Mouse (Mus musculus) midbrain, embryonic 16.5 days (tissue): ENCODE results near the gene Sergef. TPM values are rescaled to one million over a fixed set of nuclear protein-coding genes. Genes with fewer than 3 reads are reported as not detected.

Experiments
- ATAC-seq: fragments of 200-750 bp; cut with Nextera tagmentation; 2 replicates; pipeline ENCODE4 v1.8.0; 2017; ENCODE audit warnings: moderate TSS enrichment
- H3K27ac ChIP-seq: fragments of 300-500 bp; sonication (generic); 2 replicates; pipeline ENCODE4 v1.5.1; 2014; ENCODE audit warnings: mild to moderate bottlenecking, low read length, mixed read lengths
- H3K27me3 ChIP-seq: fragments of 300-500 bp; sonication (generic); 2 replicates; pipeline ENCODE4 v1.6.1; 2014; ENCODE audit warnings: low read depth, low read length, mixed read lengths; ENCODE audit not compliant: control insufficient read depth, insufficient read depth
- H3K36me3 ChIP-seq: fragments of 300-500 bp; sonication (generic); 2 replicates; pipeline ENCODE4 v1.6.1; 2014; ENCODE audit warnings: mild to moderate bottlenecking, low read length, moderate library complexity, mixed read lengths; ENCODE audit not compliant: control insufficient read depth, insufficient read depth
- H3K4me1 ChIP-seq: fragments of 300-500 bp; sonication (generic); 2 replicates; pipeline ENCODE4 v1.6.1; 2014; ENCODE audit warnings: mild to moderate bottlenecking, low read length, mixed read lengths; ENCODE audit not compliant: control insufficient read depth, insufficient read depth
- H3K4me2 ChIP-seq: fragments of 300-500 bp; sonication (generic); 2 replicates; pipeline ENCODE4 v1.6.1; 2014; ENCODE audit warnings: mild to moderate bottlenecking, low read length, mixed read lengths
- H3K4me3 ChIP-seq: fragments of 300-500 bp; sonication (generic); 2 replicates; pipeline ENCODE4 v1.5.1; 2014; ENCODE audit warnings: low read depth, mild to moderate bottlenecking, low read length, moderate library complexity, mixed read lengths
- H3K9ac ChIP-seq: fragments of 300-500 bp; sonication (generic); 2 replicates; pipeline ENCODE4 v1.6.1; 2014; ENCODE audit warnings: low read depth, low read length, mixed read lengths
- H3K9me3 ChIP-seq: fragments of 300-500 bp; sonication (generic); replicated peaks from 2 replicates; pipeline ENCODE4 v1.6.1; 2014; ENCODE audit warnings: mild to moderate bottlenecking, low read length, mixed read lengths; ENCODE audit not compliant: control insufficient read depth, poor library complexity, severe bottlenecking
- WGBS: fragments of 180-500 bp; shearing (Covaris S2); extraction: QIAGEN DNeasy Blood & Tissue Kit; methylation state at CpG from one replicate; pipeline ENCODE4 v1.1.7; 2014; 5-methylcytosine and 5-hydroxymethylcytosine counted together
- polyA plus RNA-seq: library from polyadenylated mRNA; unstranded; fragments of >200 nt; fragmentation: Nextera tagmentation; extraction: Ambion mirVana; gene quantifications from 2 replicates; pipeline ENCODE4 v1.2.1, GENCODE M21; 2015

Sergef gene
- polyA plus RNA-seq, 1 experiment from 2014 or later = 45.8 TPM

- no peak overlapping the region for H3K4me3 ChIP-seq
- peaks cover 11% of the 10 kb centered on the region for H3K36me3 ChIP-seq
- no peak overlapping the region for H3K27ac ChIP-seq
- 50% methylated on average over 4 of the region's 4 CpGs for WGBS
- H3K4me2 ChIP-seq = no peak overlapping the region
- H3K9ac ChIP-seq = no peak overlapping the region
- no peaks in the 10 kb centered on the region for H3K27me3 ChIP-seq
- no peaks in the 10 kb centered on the region for H3K9me3 ChIP-seq
- peaks cover 29% of the 10 kb centered on the region for H3K4me1 ChIP-seq
- ATAC-seq = no peak
Measured at GRCm38 (mm10) chr7:46425012-46425411, 214.6 kb downstream of the Sergef start.

DNA sequence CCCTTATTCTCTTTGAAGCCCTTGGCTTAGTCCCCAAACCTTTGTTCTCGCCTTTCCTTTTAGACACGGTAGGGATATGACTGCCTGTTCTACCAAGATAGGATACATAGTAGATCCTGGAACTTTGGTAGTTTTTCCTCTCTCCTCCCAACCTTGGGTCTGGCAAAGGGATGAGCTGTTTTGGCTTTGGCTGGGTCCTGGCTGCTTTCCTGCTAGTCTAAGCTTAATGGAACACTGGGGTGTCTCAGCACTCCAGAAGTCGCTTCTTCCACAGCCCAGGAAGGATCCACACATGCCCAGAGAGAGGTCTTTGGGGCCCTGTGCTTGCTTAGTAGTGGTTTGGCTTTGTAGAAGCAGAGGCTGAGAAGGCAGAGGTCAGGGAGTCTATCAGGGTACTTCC, 215.7 kb downstream of the Sergef start:
- H3K4me2 ChIP-seq = no peak overlapping the region
- H3K27me3 ChIP-seq = no peaks in the 10 kb centered on the region
- no peaks in the 10 kb centered on the region for H3K9me3 ChIP-seq
- no peak overlapping the region for H3K4me3 ChIP-seq
- H3K36me3 ChIP-seq = peaks cover 11% of the 10 kb centered on the region
- WGBS = 60% methylated on average over 3 of the region's 3 CpGs
- no peak overlapping the region; the same call in 1 of the 2 replicates for H3K27ac ChIP-seq
- ATAC-seq = no peak
- no peak overlapping the region for H3K9ac ChIP-seq
- H3K4me1 ChIP-seq = peaks cover 29% of the 10 kb centered on the region

GRCm38 (mm10) chr7:46422764-46423412, 216.7 kb downstream of the Sergef start:
- Histone ChIP-seq H3K9me3 (no peaks in the 10 kb centered on the region), H3K4me1 (peaks cover 29% of the 10 kb centered on the region), H3K27ac (peak overlapping the region; percentile 84), H3K36me3 (peaks cover 6% of the 10 kb centered on the region), H3K4me2 (peak overlapping the region; percentile 45), H3K27me3 (no peaks in the 10 kb centered on the region), H3K4me3 (peak overlapping the region; percentile 11; the same call in 1 of the 2 replicates), H3K9ac (no peak overlapping the region)
- ATAC-seq = peak; percentile 55
- 44% methylated on average over 15 of the region's 18 CpGs for WGBS

DNA sequence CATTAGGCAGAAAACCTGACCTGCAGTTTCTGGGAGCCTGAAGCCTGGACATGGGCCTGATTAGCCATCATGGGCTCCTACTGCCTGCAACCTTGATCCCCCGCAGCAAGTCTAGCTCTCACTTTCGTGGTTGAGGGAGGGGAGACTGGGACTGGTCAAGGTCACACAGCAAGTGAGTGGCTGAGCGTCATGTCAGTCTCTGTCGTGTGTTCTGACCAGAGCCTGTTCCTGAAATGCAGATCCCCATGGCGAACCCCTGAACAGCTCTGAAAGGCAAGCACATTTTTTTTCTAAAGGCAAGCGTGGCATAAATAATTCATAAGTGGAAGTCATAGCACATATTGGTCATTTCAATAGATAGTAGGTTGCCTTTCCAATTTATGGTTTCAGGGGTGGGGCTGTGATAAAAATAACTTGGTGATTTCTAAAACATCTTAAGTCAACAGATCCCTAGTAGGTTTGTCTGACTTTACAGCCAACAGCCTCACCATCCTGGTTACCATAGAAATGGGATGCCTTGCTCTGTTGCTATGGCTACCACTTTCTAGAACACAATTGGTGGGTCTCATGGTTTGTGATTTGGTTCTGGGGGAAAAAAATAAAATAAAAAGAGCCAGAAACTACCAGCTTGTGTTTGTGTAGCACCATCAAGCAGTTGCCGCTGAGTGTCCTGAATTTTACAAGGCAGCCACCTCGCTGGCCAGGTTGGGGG, 217.4 kb downstream of the Sergef start:
- Histone ChIP-seq H3K4me3 (peak overlapping the region; percentile 11; the same call in 1 of the 2 replicates), H3K4me1 (peaks cover 29% of the 10 kb centered on the region), H3K9me3 (no peaks in the 10 kb centered on the region), H3K27ac (peak overlapping the region; percentile 84), H3K9ac (no peak overlapping the region), H3K36me3 (peaks cover under 1% of the 10 kb centered on the region; the same call in 1 of the 2 replicates), H3K27me3 (no peaks in the 10 kb centered on the region), H3K4me2 (peak overlapping the region; percentile 45)
- 24% methylated on average over 8 of the region's 8 CpGs for WGBS
- peak; percentile 84 for ATAC-seq

DNA sequence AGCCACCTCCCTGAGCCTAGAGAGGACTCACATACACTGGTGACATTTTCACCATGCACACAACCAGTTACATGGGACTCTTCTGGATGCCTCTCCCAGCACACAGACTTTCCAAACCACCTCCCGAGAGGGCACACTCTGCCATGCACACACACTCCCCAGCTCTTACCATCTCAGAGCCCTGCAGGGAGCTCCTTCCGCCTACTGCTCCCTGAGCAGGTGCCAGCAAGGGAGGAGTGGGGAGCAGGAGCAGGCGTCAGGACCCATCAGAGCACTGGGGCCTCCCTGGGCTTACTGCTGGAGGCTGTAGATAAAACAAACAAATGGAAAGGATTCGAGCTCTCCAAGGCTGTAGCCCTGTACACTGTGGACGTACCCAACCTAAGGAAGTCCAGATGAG, 218.1 kb downstream of the Sergef start:
- H3K27me3 ChIP-seq = no peaks in the 10 kb centered on the region
- peak; percentile 19; the same call in 1 of the 2 replicates for ATAC-seq
- no peak overlapping the region for H3K4me3 ChIP-seq
- no peak overlapping the region for H3K9ac ChIP-seq
- peaks cover 28% of the 10 kb centered on the region for H3K4me1 ChIP-seq
- no peak overlapping the region for H3K4me2 ChIP-seq
- 37% methylated on average over 5 of the region's 5 CpGs for WGBS
- no peaks in the 10 kb centered on the region for H3K36me3 ChIP-seq
- H3K27ac ChIP-seq = peak overlapping the region; percentile 84
- no peaks in the 10 kb centered on the region for H3K9me3 ChIP-seq

- WGBS = 67% methylated on average over 16 of the region's 16 CpGs
- Histone ChIP-seq H3K4me3 (no peak overlapping the region), H3K9ac (no peak overlapping the region), H3K4me2 (no peak overlapping the region), H3K4me1 (peaks cover 25% of the 10 kb centered on the region), H3K36me3 (no peaks in the 10 kb centered on the region), H3K27me3 (no peaks in the 10 kb centered on the region), H3K27ac (no peak overlapping the region), H3K9me3 (no peaks in the 10 kb centered on the region)
- no peak for ATAC-seq
Measured at GRCm38 (mm10) chr7:46418102-46418622, 221.4 kb downstream of the Sergef start.

DNA sequence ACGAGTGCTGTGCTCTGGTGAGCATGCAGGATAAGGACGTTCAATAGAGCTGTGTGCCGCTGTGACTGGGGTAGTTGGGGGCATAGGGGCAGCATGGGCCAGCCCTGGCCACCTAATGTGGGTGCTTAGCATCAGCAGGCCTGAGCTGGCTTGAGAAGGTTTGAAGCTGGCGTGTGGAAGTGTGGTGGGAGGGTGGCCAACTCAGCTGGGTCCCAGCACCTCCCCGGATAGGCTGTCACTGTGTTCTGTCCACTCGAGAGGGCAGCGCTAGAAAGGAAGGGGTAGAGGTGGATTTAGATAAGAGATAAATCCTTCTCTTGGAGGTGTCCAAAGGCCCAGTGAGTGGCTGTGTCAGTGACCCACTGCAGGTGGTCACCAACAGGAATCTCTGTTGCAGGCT, 222.1 kb downstream of the Sergef start:
- Histone ChIP-seq H3K4me1 (peaks cover 18% of the 10 kb centered on the region), H3K9me3 (no peaks in the 10 kb centered on the region), H3K27ac (no peak overlapping the region), H3K4me2 (no peak overlapping the region), H3K4me3 (no peak overlapping the region), H3K9ac (no peak overlapping the region), H3K36me3 (no peaks in the 10 kb centered on the region), H3K27me3 (no peaks in the 10 kb centered on the region)
- ATAC-seq = no peak
- WGBS = 69% methylated on average over 7 of the region's 7 CpGs

DNA sequence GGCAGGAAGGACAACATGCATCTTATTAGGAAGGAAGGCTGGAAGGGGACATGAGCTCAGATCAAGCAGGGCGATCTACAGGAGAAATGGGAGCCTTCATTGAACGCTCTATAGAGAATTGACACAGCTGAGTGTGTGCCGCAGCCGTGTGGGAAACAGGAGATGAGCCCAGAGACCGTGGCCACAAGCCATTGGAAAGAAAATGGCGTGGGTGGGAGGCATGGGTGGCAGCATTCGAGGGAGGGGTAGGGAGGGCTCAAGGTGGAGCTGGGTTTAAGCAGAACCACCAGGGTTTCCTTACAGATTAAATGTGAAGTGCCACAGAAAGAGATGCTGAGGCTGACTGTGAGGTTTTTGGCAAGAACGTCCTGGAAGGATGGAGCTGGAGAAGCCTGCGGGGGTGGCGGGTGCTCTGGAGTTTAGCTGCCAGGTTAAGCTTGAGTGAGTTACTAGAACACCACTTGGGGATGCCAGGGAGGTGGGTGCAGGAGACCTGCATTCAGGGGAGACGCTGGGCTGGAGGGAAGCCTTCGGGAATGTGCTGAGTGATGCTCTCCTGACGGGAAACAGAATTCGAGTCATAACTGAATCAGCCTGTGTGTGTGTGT, 223.7 kb downstream of the Sergef start:
- 73% methylated on average over 14 of the region's 14 CpGs for WGBS
- no peak overlapping the region for H3K9ac ChIP-seq
- no peaks in the 10 kb centered on the region for H3K27me3 ChIP-seq
- peaks cover 6% of the 10 kb centered on the region; the same call in 1 of the 2 replicates for H3K4me1 ChIP-seq
- ATAC-seq = no peak
- H3K9me3 ChIP-seq = no peaks in the 10 kb centered on the region
- H3K36me3 ChIP-seq = no peaks in the 10 kb centered on the region
- no peak overlapping the region for H3K4me2 ChIP-seq
- no peak overlapping the region for H3K27ac ChIP-seq
- no peak overlapping the region for H3K4me3 ChIP-seq
